Mouse (Mus musculus): ENCODE data around the gene Cpxm1. TPM values are rescaled to one million over a fixed set of nuclear protein-coding genes. Genes with fewer than 3 reads are reported as not detected.

Cpxm1 gene
- polyA plus RNA-seq, 1 experiment: not detected

GRCm38 (mm10) chr2:130404939-130405338 is 7.6 kb upstream of the Cpxm1 start, which contains the start of the genes Gm28372 and 1700020A23Rik:
TSS of gene Gm28372 (plus strand) at chr2:130405239.
TSS of gene 1700020A23Rik (plus strand) at chr2:130405259.
- H3K4me1 ChIP-seq (ENCODE audit: control insufficient read depth, insufficient read depth, low read length): no peaks in the 10 kb centered on the region
- TF ChIP-seq POLR2A (IDR thresholded peaks at IDR 0.05; ENCODE audit: borderline replicate concordance, low read depth, low read length) (no peak), CTCF (IDR thresholded peaks at IDR 0.05; ENCODE audit: low read depth, low read length) (no peak)
- H3K27ac ChIP-seq (ENCODE audit: insufficient read depth, low read depth, low read length): no peak within 1 kb of the TSS
- H3K4me3 ChIP-seq (ENCODE audit: insufficient read depth, low read length): no peak within 1 kb of the TSS

GRCm38 (mm10) chr2:130401891-130402290 is 4.5 kb upstream of the Cpxm1 start:
- TF ChIP-seq POLR2A (IDR thresholded peaks at IDR 0.05; ENCODE audit: borderline replicate concordance, low read depth, low read length): no peak
- TF ChIP-seq CTCF (IDR thresholded peaks at IDR 0.05; ENCODE audit: low read depth, low read length): no peak
- Histone ChIP-seq H3K4me1 (ENCODE audit: control insufficient read depth, insufficient read depth, low read length) (no peaks in the 10 kb centered on the region), H3K27ac (ENCODE audit: insufficient read depth, low read depth, low read length) (no peak overlapping the region), H3K4me3 (ENCODE audit: insufficient read depth, low read length) (no peak overlapping the region)

- no peak overlapping the region for H3K4me3 ChIP-seq (ENCODE audit: insufficient read depth, low read length)
- no peak overlapping the region for H3K27ac ChIP-seq (ENCODE audit: insufficient read depth, low read depth, low read length)
- TF ChIP-seq POLR2A (IDR thresholded peaks at IDR 0.05; ENCODE audit: borderline replicate concordance, low read depth, low read length): no peak
Observed at GRCm38 (mm10) chr2:130400046-130400445, 2.7 kb upstream of the Cpxm1 start.

GRCm38 (mm10) chr2:130398091-130398490 is 717 bp upstream of the Cpxm1 start:
- no peak for TF ChIP-seq POLR2A (IDR thresholded peaks at IDR 0.05; ENCODE audit: borderline replicate concordance, low read depth, low read length)
- no peak for TF ChIP-seq CTCF (IDR thresholded peaks at IDR 0.05; ENCODE audit: low read depth, low read length)
- no peak overlapping the region for H3K4me3 ChIP-seq (ENCODE audit: insufficient read depth, low read length)
- no peak overlapping the region for H3K27ac ChIP-seq (ENCODE audit: insufficient read depth, low read depth, low read length)
- H3K4me1 ChIP-seq (ENCODE audit: control insufficient read depth, insufficient read depth, low read length): no peaks in the 10 kb centered on the region

More at GRCm38 (mm10) chr2:130400046-130400445, 2.7 kb upstream of the Cpxm1 start:
- no peaks in the 10 kb centered on the region for H3K4me1 ChIP-seq (ENCODE audit: control insufficient read depth, insufficient read depth, low read length)

GRCm38 (mm10) chr2:130395696-130396095 is 1.7 kb downstream of the Cpxm1 start:
- Histone ChIP-seq H3K27ac (ENCODE audit: insufficient read depth, low read depth, low read length) (no peak overlapping the region), H3K4me3 (ENCODE audit: insufficient read depth, low read length) (no peak overlapping the region), H3K4me1 (ENCODE audit: control insufficient read depth, insufficient read depth, low read length) (no peaks in the 10 kb centered on the region)
- TF ChIP-seq POLR2A (IDR thresholded peaks at IDR 0.05; ENCODE audit: borderline replicate concordance, low read depth, low read length): no peak
- TF ChIP-seq CTCF (IDR thresholded peaks at IDR 0.05; ENCODE audit: low read depth, low read length): no peak

GRCm38 (mm10) chr2:130392836-130393235 is 4.5 kb downstream of the Cpxm1 start:
- TF ChIP-seq POLR2A (IDR thresholded peaks at IDR 0.05; ENCODE audit: borderline replicate concordance, low read depth, low read length) (no peak), CTCF (IDR thresholded peaks at IDR 0.05; ENCODE audit: low read depth, low read length) (no peak)
- Histone ChIP-seq H3K27ac (ENCODE audit: insufficient read depth, low read depth, low read length) (no peak overlapping the region), H3K4me3 (ENCODE audit: insufficient read depth, low read length) (no peak overlapping the region), H3K4me1 (ENCODE audit: control insufficient read depth, insufficient read depth, low read length) (no peaks in the 10 kb centered on the region)

- Histone ChIP-seq H3K4me1 (ENCODE audit: control insufficient read depth, insufficient read depth, low read length) (no peaks in the 10 kb centered on the region), H3K4me3 (ENCODE audit: insufficient read depth, low read length) (no peak overlapping the region), H3K27ac (ENCODE audit: insufficient read depth, low read depth, low read length) (no peak overlapping the region)
- TF ChIP-seq POLR2A (IDR thresholded peaks at IDR 0.05; ENCODE audit: borderline replicate concordance, low read depth, low read length) (no peak), CTCF (IDR thresholded peaks at IDR 0.05; ENCODE audit: low read depth, low read length) (no peak)
Observed at GRCm38 (mm10) chr2:130390993-130391625, 6.3 kb downstream of the Cpxm1 start.

GRCm38 (mm10) chr2:130388796-130389195 is 8.6 kb downstream of the Cpxm1 start:
- TF ChIP-seq CTCF (IDR thresholded peaks at IDR 0.05; ENCODE audit: low read depth, low read length) (no peak), POLR2A (IDR thresholded peaks at IDR 0.05; ENCODE audit: borderline replicate concordance, low read depth, low read length) (no peak)
- H3K27ac ChIP-seq (ENCODE audit: insufficient read depth, low read depth, low read length): no peak overlapping the region
- H3K4me1 ChIP-seq (ENCODE audit: control insufficient read depth, insufficient read depth, low read length): no peaks in the 10 kb centered on the region
- H3K4me3 ChIP-seq (ENCODE audit: insufficient read depth, low read length): no peak overlapping the region

GRCm38 (mm10) chr2:130386212-130386611 is 11.2 kb downstream of the Cpxm1 start:
- TF ChIP-seq POLR2A (IDR thresholded peaks at IDR 0.05; ENCODE audit: borderline replicate concordance, low read depth, low read length) (no peak), CTCF (IDR thresholded peaks at IDR 0.05; ENCODE audit: low read depth, low read length) (no peak)
- H3K27ac ChIP-seq (ENCODE audit: insufficient read depth, low read depth, low read length): no peak overlapping the region
- no peak overlapping the region for H3K4me3 ChIP-seq (ENCODE audit: insufficient read depth, low read length)
- no peaks in the 10 kb centered on the region for H3K4me1 ChIP-seq (ENCODE audit: control insufficient read depth, insufficient read depth, low read length)

- TF ChIP-seq CTCF (IDR thresholded peaks at IDR 0.05; ENCODE audit: low read depth, low read length) (no peak), POLR2A (IDR thresholded peaks at IDR 0.05; ENCODE audit: borderline replicate concordance, low read depth, low read length) (no peak)
- Histone ChIP-seq H3K4me3 (ENCODE audit: insufficient read depth, low read length) (no peak overlapping the region), H3K4me1 (ENCODE audit: control insufficient read depth, insufficient read depth, low read length) (no peaks in the 10 kb centered on the region), H3K27ac (ENCODE audit: insufficient read depth, low read depth, low read length) (no peak overlapping the region)
Observed at GRCm38 (mm10) chr2:130383895-130384294, 13.5 kb downstream of the Cpxm1 start.

Data from bone marrow macrophage, adult 2 months (primary cell).